Mouse (Mus musculus): Measurements from ENCODE around the gene Ptpn20.

DNA sequence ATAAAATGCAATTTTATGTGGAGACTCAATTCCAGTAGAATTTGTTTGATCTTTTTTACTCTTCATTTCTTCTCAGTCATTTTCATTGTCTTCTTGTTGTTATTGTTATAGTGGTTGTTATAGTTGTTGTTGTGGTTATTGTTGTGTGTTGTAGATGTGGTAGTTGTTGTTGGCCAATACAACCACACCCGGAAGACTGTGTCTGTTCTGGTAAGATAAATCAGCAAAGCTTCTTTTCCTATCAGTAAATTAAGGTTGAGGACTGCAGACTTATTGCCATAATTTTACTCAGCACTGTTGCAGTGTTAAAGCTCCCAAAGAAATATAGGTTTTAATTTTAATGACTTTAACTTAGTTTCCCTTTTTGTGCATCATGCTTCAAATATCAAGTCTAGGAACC lies 45.8 kb downstream of the Ptpn20 start:
- TF ChIP-seq CEBPB (IDR thresholded peaks at IDR 0.05; ENCODE audit: insufficient read depth, poor library complexity, severe bottlenecking) = no peak
- no peak for TF ChIP-seq POLR2A (IDR thresholded peaks at IDR 0.05; ENCODE audit: insufficient read length, low read depth)
- TF ChIP-seq USF1 (IDR thresholded peaks at IDR 0.05; ENCODE audit: low read depth) = no peak
- no peak for TF ChIP-seq SRF (IDR thresholded peaks at IDR 0.05; ENCODE audit: control insufficient read depth, insufficient read length, low read depth)
- TF ChIP-seq TCF12 (IDR thresholded peaks at IDR 0.05; ENCODE audit: insufficient read depth, poor library complexity, severe bottlenecking) = no peak
- no peak for TF ChIP-seq POLR2AphosphoS2 (IDR thresholded peaks at IDR 0.05; ENCODE audit: insufficient read length, low read depth)
- TF ChIP-seq MAX (IDR thresholded peaks at IDR 0.05; ENCODE audit: low read depth) = no peak
- no peak for TF ChIP-seq MYOD1 (IDR thresholded peaks at IDR 0.05; ENCODE audit: control insufficient read depth in 1 of 3, insufficient read length in 2 of 3, low read depth in 2 of 3)
